Mouse (Mus musculus) adrenal gland, adult 8-10 months (tissue): ENCODE results near the gene Lrrc20. TPM values are rescaled to one million over a fixed set of nuclear protein-coding genes. Genes with fewer than 3 reads are reported as not detected.
A peak's percentile ranks its signal among the peaks of the same experiment; 100 is the strongest.

Experiments
- DNase-seq: peaks from one replicate; pipeline ENCODE4 v3.0.0; 2022
- total RNA-seq, 4 experiments: library from RNA; stranded (reverse); gene quantifications; 2 replicates each; pipeline ENCODE4 v1.2.4; 2022

Gene Lrrc20
- total RNA-seq, 4 experiments from 2014 or later = 11.9 to 29.3 (median 17.8) TPM

GRCm38 (mm10) chr10:61517296-61518071 is 41.9 kb downstream of the Lrrc20 start:
- DNase-seq = no peak

- DNase-seq = no peak
Measured at GRCm38 (mm10) chr10:61518320-61518719, 42.7 kb downstream of the Lrrc20 start.

GRCm38 (mm10) chr10:61519491-61519890 is 43.9 kb downstream of the Lrrc20 start:
- no peak for DNase-seq

- no peak for DNase-seq
Measured at GRCm38 (mm10) chr10:61520714-61521113, 45.1 kb downstream of the Lrrc20 start.

GRCm38 (mm10) chr10:61530936-61531335 is 55.3 kb downstream of the Lrrc20 start:
- DNase-seq = peak; percentile 49

- DNase-seq = no peak
Measured at GRCm38 (mm10) chr10:61533285-61533684, 57.7 kb downstream of the Lrrc20 start.

GRCm38 (mm10) chr10:61534371-61535101 is 58.9 kb downstream of the Lrrc20 start:
- no peak for DNase-seq

GRCm38 (mm10) chr10:61535441-61535840 is 59.8 kb downstream of the Lrrc20 start:
- no peak for DNase-seq

GRCm38 (mm10) chr10:61536130-61537035 is 60.8 kb downstream of the Lrrc20 start:
- peak; percentile 76 for DNase-seq

GRCm38 (mm10) chr10:61537036-61537380 is 61.4 kb downstream of the Lrrc20 start:
- no peak for DNase-seq

- DNase-seq = no peak
Measured at GRCm38 (mm10) chr10:61538446-61538845, 62.8 kb downstream of the Lrrc20 start.

GRCm38 (mm10) chr10:61544127-61544862 is 68.7 kb downstream of the Lrrc20 start:
- no peak for DNase-seq

- DNase-seq = no peak
Measured at GRCm38 (mm10) chr10:61544863-61545240, 69.3 kb downstream of the Lrrc20 start.

- no peak for DNase-seq
Measured at GRCm38 (mm10) chr10:61550106-61550505, 74.5 kb downstream of the Lrrc20 start.

GRCm38 (mm10) chr10:61555155-61555554 is 79.6 kb downstream of the Lrrc20 start:
- no peak for DNase-seq

- DNase-seq = no peak
Measured at GRCm38 (mm10) chr10:61558631-61559030, 83.0 kb downstream of the Lrrc20 start.

- no peak for DNase-seq
Measured at GRCm38 (mm10) chr10:61559544-61559943, 83.9 kb downstream of the Lrrc20 start.

- no peak for DNase-seq
Measured at GRCm38 (mm10) chr10:61563550-61563949, 87.9 kb downstream of the Lrrc20 start.

- DNase-seq = no peak
Measured at GRCm38 (mm10) chr10:61564408-61564807, 88.8 kb downstream of the Lrrc20 start.

GRCm38 (mm10) chr10:61570181-61570580 is 94.6 kb downstream of the Lrrc20 start:
- peak; percentile 81 for DNase-seq

GRCm38 (mm10) chr10:61572126-61572525 is 96.5 kb downstream of the Lrrc20 start:
- no peak for DNase-seq

- peak; percentile 47 for DNase-seq
Measured at GRCm38 (mm10) chr10:61576120-61576767, 100.6 kb downstream of the Lrrc20 start.
